Mouse (Mus musculus): ENCODE results near the gene Fbxl2.

DNA sequence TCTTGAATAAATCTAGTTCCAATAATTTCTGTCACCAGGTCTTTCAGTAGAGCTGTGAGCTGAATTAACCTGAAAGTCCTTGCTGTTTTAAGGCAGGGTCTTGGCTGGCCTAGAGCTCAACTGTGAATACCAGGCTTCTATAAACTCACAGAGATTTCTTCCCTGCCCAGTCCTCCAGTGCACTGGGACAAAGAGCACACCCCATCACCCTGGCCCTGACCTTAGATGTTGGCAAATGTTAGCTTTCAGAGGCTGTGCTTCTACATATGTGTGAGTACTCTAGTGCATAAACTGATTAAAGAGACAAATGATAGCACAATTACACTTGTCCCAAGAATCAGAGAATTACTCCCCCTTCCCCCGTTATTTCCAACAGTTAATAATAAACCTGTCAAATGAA lies 116.3 kb downstream of the Fbxl2 start:
- TF ChIP-seq GATA1 (IDR thresholded peaks at IDR 0.05; ENCODE audit: borderline replicate concordance, low read length) (no peak), FLI1 (IDR thresholded peaks at IDR 0.05; ENCODE audit: low read length) (no peak)

Measured in megakaryocyte, embryonic 14.5 days (primary cell).